Mouse (Mus musculus): ENCODE results near the gene Eif3d. TPM values are rescaled to one million over a fixed set of nuclear protein-coding genes. Genes with fewer than 3 reads are reported as not detected.
"Not testable (repeated sequence)": the region's sequence is repeated elsewhere in the genome, so short reads cannot be mapped to it uniquely, and the experiment has no call there.

The Eif3d gene
- 100 to 1,000 TPM in 1 of 2 experiments, 10 to 100 TPM in 1; 96.9 to 102 TPM for total RNA-seq (2021)

GRCm38 (mm10) chr15:77970470-77971292 lies at the start of gene Eif3d:
Gene Eif3d, minus strand, starts transcription at chr15:77970813.
- DNase-seq, result peak; percentile 96 to 97

- DNase-seq, result no peak
Measured at GRCm38 (mm10) chr15:78014046-78014445, 43.4 kb upstream of the Eif3d start.

- not testable (repeated sequence) for DNase-seq
Measured at GRCm38 (mm10) chr15:78008206-78008605, 37.6 kb upstream of the Eif3d start.

DNA sequence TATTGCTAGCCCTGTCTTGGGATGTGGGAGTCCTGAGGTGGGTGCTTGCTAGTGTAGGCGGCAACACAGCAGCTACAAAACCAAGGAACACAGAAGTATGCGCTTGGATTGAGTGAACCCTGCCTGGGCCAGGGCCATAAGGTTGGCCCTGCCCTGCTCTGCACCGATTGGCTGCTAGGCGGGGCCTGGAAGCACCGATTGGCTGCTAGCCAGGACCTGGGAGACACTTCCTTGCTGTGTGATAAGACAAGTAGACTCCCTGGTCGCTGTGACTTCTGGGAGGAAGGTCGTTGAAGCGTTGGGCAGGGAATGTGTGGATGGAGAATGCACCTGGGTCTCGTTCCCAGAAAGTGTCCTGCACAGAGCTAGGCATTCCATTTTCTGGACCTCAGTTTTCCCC lies 33.3 kb upstream of the Eif3d start:
- DNase-seq, result no peak

DNA sequence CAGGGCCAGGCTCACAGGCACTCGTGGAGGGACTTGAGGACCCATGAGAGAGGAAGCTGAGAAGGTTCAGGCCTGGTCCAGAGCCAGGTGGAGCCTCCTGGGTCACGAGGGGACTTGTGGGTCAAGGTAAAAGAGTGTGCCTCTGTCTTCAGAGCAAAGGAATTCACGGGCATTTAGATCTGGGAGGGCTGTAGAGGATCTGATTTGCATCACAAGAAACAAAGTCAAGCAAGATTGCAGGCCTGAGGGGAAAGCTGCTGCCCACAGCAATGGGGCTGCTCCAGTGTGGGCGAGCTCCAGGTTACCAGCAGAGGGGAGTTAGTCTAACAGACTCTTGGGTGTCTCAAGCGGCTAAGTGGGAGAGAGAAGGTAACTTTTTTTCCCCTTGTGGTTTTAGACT lies 30.8 kb upstream of the Eif3d start:
- no peak for DNase-seq

DNA sequence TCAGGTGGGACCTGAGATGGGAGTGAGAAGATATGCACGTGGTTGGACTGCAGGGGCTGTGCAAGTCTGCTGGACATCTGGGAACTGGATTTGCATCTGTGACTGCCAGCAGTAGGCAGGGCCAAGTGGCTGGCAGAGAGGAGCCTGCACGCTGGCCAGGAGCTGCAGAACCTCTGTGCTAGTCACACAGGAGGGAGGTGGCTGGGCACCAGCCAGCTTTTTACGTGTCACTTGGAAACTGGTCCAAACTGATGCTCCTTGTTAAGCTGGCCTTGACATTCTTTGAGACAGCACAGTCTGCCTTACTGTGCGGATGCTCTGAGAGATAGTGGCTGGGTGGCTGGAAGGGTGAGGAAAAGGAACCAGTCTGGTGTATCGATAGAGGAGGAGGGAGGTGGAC lies 17.9 kb upstream of the Eif3d start:
- no peak for DNase-seq

- no peak for DNase-seq
Measured at GRCm38 (mm10) chr15:77983391-77983790, 12.8 kb upstream of the Eif3d start.

- peak; percentile 78 to 83 for DNase-seq
Measured at GRCm38 (mm10) chr15:77982195-77982939, 11.8 kb upstream of the Eif3d start.

GRCm38 (mm10) chr15:77981181-77981680 lies 10.6 kb upstream of the Eif3d start:
- no peak for DNase-seq

DNA sequence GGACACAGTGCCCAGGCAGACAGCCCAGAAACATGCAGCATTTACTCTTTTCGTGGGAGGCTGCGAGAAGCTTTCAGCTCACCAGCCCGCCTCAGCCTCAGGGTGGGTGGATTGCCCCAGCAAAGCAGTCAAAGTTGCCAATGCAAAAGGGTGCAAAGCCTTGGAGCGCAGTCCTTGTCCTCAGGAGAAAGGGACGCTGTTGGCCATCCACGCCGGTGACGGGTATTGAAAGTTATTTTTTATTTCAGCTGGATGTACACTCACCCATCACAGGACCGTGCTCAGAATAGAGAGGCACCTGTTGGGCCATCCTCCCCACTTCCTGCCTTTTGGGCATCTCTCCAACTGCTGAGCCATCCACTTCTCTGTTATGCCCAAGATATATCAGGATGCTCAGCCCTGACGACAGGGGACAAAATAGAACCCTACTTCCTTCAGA lies 8.8 kb upstream of the Eif3d start:
- no peak for DNase-seq

- no peak for DNase-seq
Measured at GRCm38 (mm10) chr15:77977663-77978062, 7.0 kb upstream of the Eif3d start.

DNA sequence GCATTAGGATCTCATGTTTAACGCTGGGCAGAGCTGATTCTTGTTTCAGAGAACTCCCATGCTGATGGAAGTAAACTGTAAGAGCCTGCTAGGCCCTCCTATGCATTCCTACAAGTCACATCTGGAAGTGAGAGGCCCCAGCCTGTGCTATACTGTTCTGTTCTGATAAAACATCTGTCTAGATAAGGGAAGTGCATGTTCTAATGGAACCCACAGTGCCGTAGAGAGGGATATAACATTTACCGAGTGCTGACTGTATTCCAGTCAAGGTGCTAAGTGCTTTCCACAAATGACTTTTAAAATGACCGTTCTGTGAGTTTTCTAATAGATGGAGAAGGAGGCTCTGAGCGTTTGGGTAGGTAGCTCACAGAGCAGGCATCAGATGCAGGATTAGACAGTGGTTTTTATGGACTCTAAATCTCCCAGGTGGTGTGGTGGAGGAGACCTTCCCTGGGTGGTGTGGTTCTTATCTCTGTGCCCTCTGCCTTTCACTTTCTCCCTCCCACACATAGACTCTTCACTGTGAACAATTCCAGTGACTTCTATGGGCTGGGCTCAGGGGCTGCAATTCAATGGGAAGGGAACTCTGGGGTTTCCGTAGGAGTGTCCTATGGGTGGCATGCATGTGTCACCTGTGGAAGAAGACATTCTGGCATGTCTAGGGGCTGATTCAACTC lies 3.7 kb upstream of the Eif3d start:
- DNase-seq, result no peak

- no peak for DNase-seq
Measured at GRCm38 (mm10) chr15:77969940-77970469, 608 bp downstream of the Eif3d start.

DNA sequence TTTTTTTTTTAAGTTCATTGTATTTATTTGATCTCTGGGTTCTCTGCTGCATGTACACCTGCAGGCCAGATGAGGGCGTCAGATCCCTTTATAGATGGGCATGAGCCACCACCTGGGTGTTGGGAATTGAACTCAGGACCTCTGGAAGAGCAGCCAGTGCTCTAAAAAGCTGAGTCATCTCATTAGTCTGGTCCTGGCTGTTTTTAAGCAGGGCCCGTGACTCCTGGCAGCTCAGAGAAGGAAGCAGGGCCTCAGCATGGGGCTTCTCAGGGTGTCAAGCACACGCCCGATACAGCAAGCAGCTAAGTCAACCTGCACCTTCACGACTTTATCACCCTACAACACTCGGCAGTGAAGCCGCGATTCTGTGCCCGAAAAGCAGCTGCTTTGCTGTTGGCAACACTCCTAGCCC lies 5.5 kb downstream of the Eif3d start:
- no peak for DNase-seq

DNA sequence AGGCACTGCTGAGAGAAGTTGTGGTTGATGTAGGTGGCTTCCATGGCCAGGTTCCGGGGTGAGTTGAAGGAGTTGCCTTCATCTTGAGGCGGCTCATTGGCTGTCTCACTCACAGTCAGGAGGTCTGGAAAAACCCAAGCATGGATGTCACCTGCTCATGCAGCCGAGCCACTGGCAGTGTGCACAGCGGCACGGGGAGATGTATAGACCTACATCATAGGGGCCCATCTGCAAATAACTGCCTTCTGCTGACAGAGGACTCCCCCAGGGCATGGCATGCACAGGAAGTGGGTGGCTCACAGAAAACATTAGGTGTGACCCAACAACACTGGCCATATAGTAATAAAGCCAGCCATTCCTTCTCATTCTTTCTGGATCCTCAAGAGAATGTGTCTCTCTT lies 8.2 kb downstream of the Eif3d start:
- no peak for DNase-seq

DNA sequence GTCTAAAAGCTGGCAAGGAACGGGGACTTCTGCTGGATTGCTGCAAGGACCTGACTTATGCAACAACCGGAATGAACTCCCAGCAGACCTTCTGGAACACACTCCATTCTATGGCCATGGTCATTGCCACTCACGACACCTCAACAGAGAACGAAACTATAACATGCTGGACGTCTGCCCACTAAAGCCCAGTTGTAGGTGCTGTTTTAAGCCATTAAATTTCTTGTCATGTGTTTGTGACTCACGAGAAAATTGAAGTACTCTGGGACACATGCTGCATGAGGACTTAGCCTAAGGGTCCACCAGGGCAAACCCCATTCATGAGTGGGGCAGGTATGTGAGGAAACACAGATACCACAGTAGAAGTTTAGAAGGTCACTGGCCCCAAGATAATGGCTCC lies 9.9 kb downstream of the Eif3d start:
- DNase-seq, result no peak

DNA sequence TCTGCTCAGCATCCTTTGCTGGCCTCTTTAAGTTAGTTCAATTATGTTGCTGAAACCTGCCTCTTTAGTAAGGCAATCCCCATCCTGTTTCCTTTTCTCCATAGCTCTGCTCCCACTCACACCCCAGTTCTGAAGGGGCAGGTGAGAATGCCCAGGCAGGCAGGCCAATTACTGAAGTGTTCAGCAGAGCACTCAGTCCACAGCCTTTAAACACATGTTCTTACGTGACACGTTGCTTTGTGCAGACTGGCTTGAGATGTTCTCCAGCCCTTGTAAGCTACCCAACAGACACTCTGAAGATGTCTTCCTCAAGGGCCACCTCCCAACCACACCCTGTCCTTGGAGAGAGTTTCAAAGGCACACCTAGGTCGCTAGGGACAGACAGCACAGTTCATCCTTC lies 12.5 kb downstream of the Eif3d start:
- DNase-seq, result no peak

DNA sequence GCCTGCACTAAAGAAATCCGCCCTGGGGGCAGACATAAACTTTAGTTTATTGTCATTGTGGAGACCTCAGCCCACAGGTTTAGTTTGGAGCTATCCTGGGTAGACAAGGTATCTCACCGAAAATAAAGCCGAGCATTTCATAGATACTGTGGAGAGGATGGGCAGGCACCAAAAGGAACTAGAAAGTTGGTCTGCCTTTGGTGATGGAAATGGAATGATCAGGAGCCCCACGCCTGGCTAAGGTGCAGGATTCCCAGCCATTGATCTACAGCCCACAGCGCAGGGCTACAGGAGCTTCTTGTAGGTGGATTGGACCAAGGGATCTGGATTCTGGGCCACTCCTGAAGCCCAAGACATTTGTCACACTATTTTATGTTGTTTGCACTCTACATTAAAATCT lies 13.0 kb downstream of the Eif3d start:
- DNase-seq, result no peak

DNA sequence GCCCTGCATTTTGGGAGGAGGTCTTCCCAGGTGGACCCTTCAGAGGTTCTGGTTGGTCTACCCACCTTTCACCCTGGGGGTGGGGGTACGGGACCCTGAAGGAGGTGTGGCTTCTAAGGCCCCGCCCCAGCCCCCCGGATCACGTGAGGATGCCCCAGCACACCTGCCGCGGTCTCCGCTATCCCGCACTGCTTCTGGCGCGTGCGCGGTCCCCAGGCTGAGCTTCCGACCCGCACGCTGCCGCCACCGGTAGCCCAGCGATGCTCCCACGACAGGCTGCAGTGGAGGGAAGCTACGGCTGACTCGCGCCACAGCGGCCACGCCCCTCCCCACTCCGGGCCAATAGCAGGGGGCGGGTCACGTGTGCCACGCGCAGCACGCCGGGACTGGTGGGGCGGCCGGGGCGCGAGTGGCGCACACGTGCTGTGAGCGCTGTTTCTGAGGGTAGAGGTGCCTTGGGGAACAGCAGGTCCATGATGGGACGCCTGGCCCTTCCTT lies 14.2 kb downstream of the Eif3d start, which contains the start of gene Foxred2:
TSS of gene Foxred2 (minus strand) at position 319 of the 498 bp plus-strand sequence.
- DNase-seq, result peak; percentile 84 to 86

GRCm38 (mm10) chr15:77955440-77956403 lies 14.9 kb downstream of the Eif3d start:
- DNase-seq, result peak in 1 of 2 experiments; percentile 30

GRCm38 (mm10) chr15:77954362-77954761 lies 16.3 kb downstream of the Eif3d start:
- no peak for DNase-seq

Data from layer of hippocampus, postnatal 36 days (tissue).